Mouse (Mus musculus) spleen, adult 2 months (tissue): Measurements from ENCODE around the gene Spata32. TPM values are rescaled to one million over a fixed set of nuclear protein-coding genes. Genes with fewer than 3 reads are reported as not detected.

ENCODE experiments used
- DNase-seq, 2 experiments: peaks; one replicate each; pipeline versions ENCODE4 v3.0.0 to v3.0.0-alpha.2; 2012 to 2021; ENCODE audit warnings: low spot score in 2 of 2, low read depth in 1 of 2
- H3K27ac ChIP-seq: fragments of 200-500 bp; 2 replicates; pipeline ENCODE4 v1.5.1; 2012; ENCODE audit warnings: low read length, inconsistent platforms; ENCODE audit not compliant: insufficient read depth
- H3K27me3 ChIP-seq: fragments of 200-500 bp; 2 replicates; pipeline ENCODE4 v1.6.1; 2012; ENCODE audit warnings: mild to moderate bottlenecking, moderate library complexity, low read length, inconsistent platforms; ENCODE audit not compliant: control insufficient read depth, insufficient read depth
- H3K36me3 ChIP-seq: fragments of 200-500 bp; 2 replicates; pipeline ENCODE4 v1.6.1; 2012; ENCODE audit warnings: mild to moderate bottlenecking, low read length, inconsistent platforms; ENCODE audit not compliant: control insufficient read depth, insufficient read depth
- H3K4me1 ChIP-seq: fragments of 200-500 bp; 2 replicates; pipeline ENCODE4 v1.6.1; 2011; ENCODE audit warnings: inconsistent platforms; ENCODE audit not compliant: control insufficient read depth, insufficient read depth, insufficient read length
- H3K4me3 ChIP-seq: fragments of 200-500 bp; 2 replicates; pipeline ENCODE4 v1.5.1; 2011; ENCODE audit warnings: mild to moderate bottlenecking, inconsistent platforms; ENCODE audit not compliant: insufficient read depth, insufficient read length; ENCODE audit errors: extremely low read depth
- CTCF ChIP-seq: fragments of 200-500 bp; IDR thresholded peaks from 2 replicates; pipeline ENCODE4 v1.5.1; 2011; ENCODE audit warnings: mild to moderate bottlenecking, inconsistent platforms; ENCODE audit not compliant: insufficient read depth, insufficient read length, insufficient replicate concordance; ENCODE audit errors: extremely low read depth
- POLR2A ChIP-seq: fragments of 200-500 bp; IDR thresholded peaks from 2 replicates; pipeline ENCODE4 v1.6.1; 2011; ENCODE audit warnings: low read depth, low read length, inconsistent platforms
- WGBS: fragments of 180-500 bp; shearing (Covaris S2); methylation state at CpG from one replicate; pipeline ENCODE4 v1.1.7; 2018; 5-methylcytosine and 5-hydroxymethylcytosine counted together
- polyA plus RNA-seq: library from polyadenylated mRNA; depleted of rRNA; stranded (reverse); fragments of >200 nt; gene quantifications from 2 replicates; pipeline ENCODE4 v1.2.3, GENCODE M21; 2012

Gene Spata32
- polyA plus RNA-seq, 1 experiment = not detected

GRCm38 (mm10) chr11:103235702-103236101 lies 17.5 kb upstream of the Spata32 start:
- H3K27me3 ChIP-seq = no peaks in the 10 kb centered on the region
- no peak for TF ChIP-seq CTCF
- TF ChIP-seq POLR2A = no peak
- 88% methylated on average over 11 of the region's 11 CpGs for WGBS
- H3K27ac ChIP-seq = no peak overlapping the region
- no peak for DNase-seq
- H3K4me1 ChIP-seq = no peaks in the 10 kb centered on the region
- peaks cover 54% of the 10 kb centered on the region for H3K36me3 ChIP-seq
- no peak overlapping the region for H3K4me3 ChIP-seq

GRCm38 (mm10) chr11:103234447-103234846 lies 16.2 kb upstream of the Spata32 start:
- WGBS = 91% methylated on average over 1 of the region's 1 CpGs
- H3K4me3 ChIP-seq = no peak overlapping the region
- peaks cover 53% of the 10 kb centered on the region for H3K36me3 ChIP-seq
- no peak for TF ChIP-seq CTCF
- TF ChIP-seq POLR2A = no peak
- H3K4me1 ChIP-seq = no peaks in the 10 kb centered on the region
- H3K27me3 ChIP-seq = no peaks in the 10 kb centered on the region
- DNase-seq = no peak
- H3K27ac ChIP-seq = no peak overlapping the region

- Histone ChIP-seq H3K27ac (no peak overlapping the region), H3K27me3 (no peaks in the 10 kb centered on the region), H3K36me3 (peaks cover 40% of the 10 kb centered on the region), H3K4me1 (no peaks in the 10 kb centered on the region), H3K4me3 (no peak overlapping the region)
- 28% methylated on average over 7 of the region's 7 CpGs for WGBS
- TF ChIP-seq POLR2A (no peak), CTCF (peak; percentile 97)
- DNase-seq = peak; percentile 45 to 83
Measured at GRCm38 (mm10) chr11:103232966-103233365, 14.7 kb upstream of the Spata32 start.

GRCm38 (mm10) chr11:103231367-103231766 lies 13.1 kb upstream of the Spata32 start:
- H3K27ac ChIP-seq = no peak overlapping the region
- peaks cover 37% of the 10 kb centered on the region for H3K36me3 ChIP-seq
- no peak for DNase-seq
- no peaks in the 10 kb centered on the region for H3K27me3 ChIP-seq
- H3K4me3 ChIP-seq = no peak overlapping the region
- no peak for TF ChIP-seq POLR2A
- TF ChIP-seq CTCF = no peak
- H3K4me1 ChIP-seq = no peaks in the 10 kb centered on the region
- WGBS = 89% methylated on average over 7 of the region's 7 CpGs

- no peak for DNase-seq
- WGBS = 95% methylated on average over 19 of the region's 19 CpGs
- Histone ChIP-seq H3K4me1 (no peaks in the 10 kb centered on the region), H3K4me3 (no peak overlapping the region), H3K27me3 (no peaks in the 10 kb centered on the region), H3K27ac (no peak overlapping the region), H3K36me3 (peaks cover 42% of the 10 kb centered on the region)
- TF ChIP-seq CTCF (no peak), POLR2A (no peak)
Measured at GRCm38 (mm10) chr11:103230626-103231025, 12.4 kb upstream of the Spata32 start.

- no peak for DNase-seq
- 96% methylated on average over 2 of the region's 2 CpGs for WGBS
- no peaks in the 10 kb centered on the region for H3K27me3 ChIP-seq
- H3K4me3 ChIP-seq = no peak overlapping the region
- TF ChIP-seq POLR2A = no peak
- no peak for TF ChIP-seq CTCF
- peaks cover 50% of the 10 kb centered on the region for H3K36me3 ChIP-seq
- H3K27ac ChIP-seq = no peak overlapping the region
- H3K4me1 ChIP-seq = no peaks in the 10 kb centered on the region
Measured at GRCm38 (mm10) chr11:103229608-103230007, 11.4 kb upstream of the Spata32 start.

GRCm38 (mm10) chr11:103223951-103224456 lies 5.8 kb upstream of the Spata32 start:
- Histone ChIP-seq H3K27ac (no peak overlapping the region), H3K4me3 (no peak overlapping the region), H3K4me1 (no peaks in the 10 kb centered on the region), H3K27me3 (no peaks in the 10 kb centered on the region), H3K36me3 (peaks cover 53% of the 10 kb centered on the region)
- no peak for DNase-seq
- TF ChIP-seq POLR2A (no peak), CTCF (no peak)
- WGBS = 89% methylated on average over 18 of the region's 18 CpGs
